Mouse (Mus musculus): ENCODE data around the gene Ndufv1.

DNA sequence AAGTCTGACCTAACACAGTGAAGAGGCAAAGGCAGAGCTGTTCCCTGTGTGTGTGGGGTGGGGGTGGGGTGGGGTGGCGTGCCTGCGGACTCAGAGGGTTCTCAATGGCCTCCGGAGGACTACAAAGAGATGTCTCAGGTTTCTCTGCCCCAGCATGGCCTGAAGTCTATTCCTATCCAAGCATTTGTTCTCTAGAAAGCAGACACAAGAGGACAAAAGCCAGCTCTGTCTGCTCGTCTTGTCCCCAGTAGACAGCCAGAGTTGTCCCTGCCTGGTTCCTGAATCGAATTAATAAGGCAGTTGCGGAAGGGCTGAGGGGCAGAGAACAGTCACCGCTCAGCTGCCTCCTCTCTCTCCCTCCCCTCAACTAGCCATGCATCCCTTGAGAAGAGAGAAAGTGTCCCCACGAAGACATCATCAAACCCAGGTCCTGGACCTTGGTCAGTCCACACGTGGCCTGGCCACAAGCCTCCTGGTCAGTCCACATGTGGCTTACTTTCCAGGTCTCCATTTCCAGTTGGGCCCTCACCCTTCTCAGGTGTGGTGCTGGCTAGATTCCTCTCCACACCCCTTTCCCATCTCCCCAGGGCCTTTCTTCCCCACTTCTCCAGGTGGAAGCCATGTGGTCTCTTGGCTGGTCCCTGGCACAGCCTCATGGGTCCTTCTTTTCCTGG is 28.9 kb downstream of the Ndufv1 start:
- no peak for TF ChIP-seq POLR2A (IDR thresholded peaks at IDR 0.05; ENCODE audit: borderline replicate concordance, extremely low read depth, low read depth, low read length)
- no peak for TF ChIP-seq CTCF (IDR thresholded peaks at IDR 0.05; ENCODE audit: insufficient read depth, low read length)
